Mouse (Mus musculus) heart, postnatal 0 days (tissue): ENCODE results near the gene Rfx4.

Experiments used
- CTCF ChIP-seq: IDR thresholded peaks from 2 replicates; pipeline ENCODE4 v1.5.1; 2016; ENCODE audit warnings: antibody characterized with exemption, control low read depth, low read depth
- EP300 ChIP-seq: IDR thresholded peaks from 2 replicates; pipeline ENCODE4 v1.6.1; 2016; ENCODE audit warnings: antibody characterized with exemption, low read depth

GRCm38 (mm10) chr10:84854059-84854458 is 98.2 kb downstream of the Rfx4 start:
- no peak for TF ChIP-seq CTCF
- TF ChIP-seq EP300, result no peak
